Mouse (Mus musculus) 3T3-L1 (cell line): ENCODE measurements around the gene Olfr916.

Source experiments
- DNase-seq: peaks from one replicate; pipeline ENCODE4 v3.0.0-alpha.2; 2015; ENCODE audit warnings: low read depth, low spot score

Gene Olfr916

GRCm38 (mm10) chr9:38659775-38660174 lies at the start of gene Olfr916:
Gene Olfr916, minus strand, starts transcription at chr9:38659875.
- no peak for DNase-seq

GRCm38 (mm10) chr9:38674501-38674900 lies 14.8 kb upstream of the Olfr916 start, which contains the start of gene Olfr918:
Gene Olfr918, minus strand, starts transcription at chr9:38674601.
- no peak for DNase-seq

GRCm38 (mm10) chr9:38672887-38673286 lies 13.2 kb upstream of the Olfr916 start:
- DNase-seq: no peak

- no peak for DNase-seq
Measured at GRCm38 (mm10) chr9:38665742-38666141, 6.1 kb upstream of the Olfr916 start, which contains the start of gene Olfr917. Gene Olfr917, minus strand, starts transcription at chr9:38665842.

GRCm38 (mm10) chr9:38632406-38632805 lies 27.3 kb downstream of the Olfr916 start:
- no peak for DNase-seq
